Mouse (Mus musculus) embryo, embryonic 11.5 days (tissue): ENCODE measurements around the gene Inpp1.
A peak's percentile ranks its signal among the peaks of the same experiment; 100 is the strongest.

ENCODE experiments used
- DNase-seq: peaks from one replicate; pipeline ENCODE4 v3.0.0-alpha.2; 2012; ENCODE audit warnings: low read depth, low spot score

The Inpp1 gene

DNA sequence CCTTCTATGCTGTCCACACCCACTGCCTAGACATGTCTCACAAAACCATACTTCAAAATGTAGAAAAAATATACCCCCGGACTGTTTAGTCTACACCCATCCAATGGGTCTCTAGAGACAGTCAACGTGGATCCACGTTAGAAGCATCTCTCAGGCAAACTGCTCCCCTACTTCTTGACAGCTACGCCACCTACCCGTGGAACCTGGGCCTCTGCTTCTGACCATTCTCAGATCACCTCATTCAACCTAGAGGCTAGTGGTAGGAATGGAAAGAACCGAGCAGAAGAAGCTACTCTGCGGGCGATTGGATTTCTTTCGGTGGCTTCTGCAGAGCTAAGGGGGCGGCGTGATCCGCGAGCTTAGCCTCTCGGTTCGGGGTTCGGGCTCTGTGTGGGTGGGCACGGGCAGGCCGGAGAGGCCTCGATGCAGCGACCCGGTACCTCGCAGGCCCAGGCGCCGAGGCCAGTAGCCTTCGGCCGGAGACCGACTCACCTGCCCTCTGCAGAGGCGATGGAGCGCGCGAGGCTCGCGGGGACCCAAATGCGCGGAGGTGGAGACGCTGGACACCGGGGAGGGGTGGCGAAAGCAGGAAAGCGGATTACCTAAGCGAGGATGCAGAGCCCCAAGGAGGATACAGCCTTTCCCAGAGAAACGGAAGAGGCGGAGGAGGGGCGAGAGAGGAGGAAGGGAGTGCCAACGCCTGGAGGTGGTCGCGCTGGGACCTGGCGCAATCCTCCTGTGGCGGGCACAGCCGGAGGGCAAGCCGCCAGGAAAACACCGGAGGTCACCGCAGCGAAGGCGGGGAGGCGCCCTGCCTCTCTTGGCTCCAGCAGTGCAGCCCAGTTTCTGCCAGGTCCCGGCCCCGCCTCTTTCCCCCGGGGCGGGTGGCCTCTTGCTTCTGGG lies at the start of gene Inpp1:
Gene Inpp1, minus strand, starts transcription at position 779 of the 903 bp plus-strand sequence.
- DNase-seq, result peak; percentile 30

DNA sequence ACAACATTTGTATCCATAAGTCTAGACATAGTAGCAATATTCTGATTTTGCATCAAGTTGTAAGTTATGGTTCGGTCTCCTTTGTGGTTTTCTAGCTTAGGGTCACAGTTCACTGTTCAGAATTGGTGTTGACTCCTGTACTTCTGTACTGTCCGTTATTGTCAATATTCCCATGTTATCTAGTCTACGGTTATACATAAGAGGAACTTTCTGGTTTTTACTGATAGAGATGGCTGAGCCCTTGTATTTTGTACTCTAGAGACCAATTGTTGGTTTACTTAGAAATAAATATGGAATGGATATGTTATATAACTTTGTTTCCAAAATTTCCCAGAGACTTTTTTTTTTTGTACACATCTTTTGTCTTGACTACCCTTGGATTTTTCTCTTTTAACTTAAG lies 48.5 kb upstream of the Inpp1 start:
- no peak for DNase-seq

DNA sequence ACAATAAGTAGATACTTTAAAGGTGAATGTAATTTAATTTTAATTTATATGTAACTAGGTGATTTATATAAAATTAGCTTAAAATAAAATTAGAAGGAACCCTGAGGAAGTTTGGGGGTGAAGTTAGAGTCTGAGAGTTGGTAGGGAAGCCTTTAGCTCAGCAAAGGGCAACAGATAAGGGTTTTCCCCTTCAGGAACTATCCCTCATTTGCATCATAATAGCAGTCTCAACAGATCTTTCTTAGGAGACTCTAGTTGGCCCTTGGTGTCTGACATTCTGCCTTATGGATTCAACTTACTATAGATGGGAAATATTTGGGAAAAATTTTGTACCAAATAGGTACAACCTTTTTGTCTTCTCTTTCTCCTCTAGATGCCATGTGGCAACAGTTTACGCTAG lies 46.7 kb upstream of the Inpp1 start:
- no peak for DNase-seq

DNA sequence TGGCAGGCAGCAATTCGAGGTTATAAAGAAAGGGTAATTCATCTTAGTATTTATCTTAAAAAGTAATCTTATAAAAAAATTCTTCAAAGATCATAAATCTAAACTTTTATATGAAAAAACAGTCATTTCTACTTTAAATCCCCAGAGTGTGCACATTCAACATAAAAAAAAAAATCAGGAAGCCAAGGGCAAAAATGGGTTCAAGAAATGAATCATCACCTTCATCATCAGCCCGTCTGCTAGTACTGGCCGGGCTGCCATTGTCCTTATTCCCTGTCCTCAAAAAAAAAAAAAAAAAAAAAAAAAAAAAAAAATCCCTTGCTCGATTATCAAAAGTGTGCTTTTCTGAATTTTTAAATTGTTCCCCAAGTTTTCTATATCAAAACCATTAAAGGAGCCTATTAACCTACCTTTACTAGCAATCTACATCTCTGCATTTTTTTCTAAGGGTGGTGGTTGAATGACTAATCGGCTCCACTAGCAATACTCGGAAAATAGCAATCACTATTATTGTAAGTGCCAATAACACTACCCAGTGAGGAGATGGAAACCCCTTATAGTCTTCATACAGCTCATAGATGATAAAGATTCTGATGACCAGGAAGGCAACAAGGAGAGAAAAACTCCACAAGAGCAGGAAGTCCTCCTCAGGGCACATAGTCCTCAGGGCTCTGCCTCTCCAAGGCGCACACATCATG lies 38.6 kb upstream of the Inpp1 start:
- DNase-seq, result no peak

DNA sequence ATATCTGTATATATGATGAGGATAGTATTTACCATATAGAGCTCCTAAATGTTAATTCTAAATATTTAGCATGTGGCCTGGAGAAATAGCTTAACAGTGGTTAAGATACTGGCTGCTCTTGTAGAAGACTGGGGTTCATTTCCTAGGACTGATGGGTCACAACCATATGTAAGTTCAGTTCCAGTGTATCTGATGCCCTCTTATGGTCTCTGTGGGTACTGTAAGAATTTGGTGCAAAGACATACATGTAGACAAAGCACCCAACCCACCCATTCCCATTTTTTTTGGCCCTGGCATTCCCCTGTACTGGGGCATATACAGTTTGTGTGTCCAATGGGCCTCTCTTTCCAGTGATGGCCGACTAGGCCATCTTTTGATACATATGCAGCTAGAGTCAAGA lies 36.5 kb upstream of the Inpp1 start:
- DNase-seq, result peak; percentile 24

DNA sequence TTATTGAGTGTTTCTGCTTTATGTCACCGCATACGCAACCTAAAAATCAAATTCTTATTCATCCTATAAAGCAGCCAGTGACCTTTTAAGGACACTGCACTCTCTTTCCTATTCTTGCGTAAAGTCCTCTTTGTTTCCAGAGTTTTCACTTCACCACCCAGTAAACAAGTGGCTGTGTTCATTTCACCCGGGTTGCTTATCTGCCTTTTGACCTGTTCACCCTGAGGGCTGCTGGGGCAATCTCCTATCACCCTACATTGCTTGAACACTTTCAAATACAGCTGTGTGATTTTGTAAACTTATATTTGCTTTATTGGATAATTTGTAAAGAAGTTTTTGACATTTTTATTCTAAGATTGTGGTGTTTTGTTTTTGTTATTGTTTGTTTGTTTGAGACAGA lies 31.9 kb upstream of the Inpp1 start:
- no peak for DNase-seq

DNA sequence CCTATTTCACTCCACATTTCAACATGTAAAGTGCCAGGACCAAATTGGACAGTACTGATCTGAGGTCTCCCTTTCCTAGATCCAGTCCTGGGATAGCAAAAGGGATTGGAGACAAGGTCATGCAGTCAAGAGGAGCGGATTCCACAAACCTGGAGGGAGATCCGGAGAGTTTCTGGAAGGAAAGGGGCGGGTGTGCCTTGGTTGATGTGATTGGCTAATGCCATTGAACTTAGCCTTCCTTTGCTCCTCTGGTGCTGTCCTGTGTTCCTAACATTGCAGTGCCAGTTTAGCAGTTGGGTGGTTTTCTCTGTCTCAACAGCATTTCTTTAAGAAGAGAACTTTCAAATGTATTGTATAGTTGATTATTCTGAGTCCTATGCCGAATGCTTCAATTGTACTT lies 29.1 kb upstream of the Inpp1 start:
- DNase-seq, result no peak

DNA sequence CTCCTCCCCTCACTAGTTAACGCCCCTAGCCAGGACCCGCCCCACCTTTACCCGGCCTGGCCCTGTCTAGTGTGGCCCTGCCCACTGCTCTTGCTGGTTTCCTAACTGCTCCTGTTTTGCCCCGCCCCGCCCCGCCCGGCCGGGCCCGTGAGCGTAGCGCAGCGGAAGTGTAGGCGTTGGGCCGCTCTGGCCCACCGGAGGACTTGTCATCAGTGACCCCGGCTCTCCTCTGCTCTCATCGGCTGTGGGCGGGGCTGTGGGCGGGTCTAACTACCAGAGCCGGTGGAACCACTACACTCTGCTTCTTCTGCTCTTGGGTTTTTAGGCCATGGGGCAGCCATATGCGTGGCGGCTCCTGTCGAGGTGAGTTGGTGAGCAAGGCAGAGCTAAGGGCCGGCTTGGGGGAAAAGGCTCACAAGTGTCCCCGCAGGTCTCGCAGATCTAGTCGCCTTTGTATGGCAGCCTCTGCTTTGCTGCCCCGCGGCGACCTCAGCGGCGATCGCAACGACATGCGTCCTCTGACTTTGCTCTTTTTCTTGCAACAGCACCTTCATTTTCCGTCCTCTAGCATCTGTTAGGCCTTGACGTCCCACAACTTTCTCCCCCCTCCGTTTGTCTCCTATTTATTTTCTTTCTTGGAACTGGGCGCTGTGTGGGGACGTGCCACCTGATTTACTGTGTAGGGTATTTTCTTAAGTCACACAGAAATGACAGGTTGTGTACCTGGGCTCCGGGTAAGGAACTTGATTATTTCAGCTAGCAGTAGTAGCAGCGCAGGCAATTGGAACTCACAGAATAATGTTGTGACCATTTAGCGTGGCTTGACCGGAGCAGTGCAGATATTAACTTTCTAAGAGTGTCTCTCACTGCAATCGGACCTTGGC lies 27.5 kb upstream of the Inpp1 start, which contains the start of gene Hibch:
Gene Hibch, plus strand, starts transcription at position 148 of the 884 bp plus-strand sequence.
- peak; percentile 95 for DNase-seq

DNA sequence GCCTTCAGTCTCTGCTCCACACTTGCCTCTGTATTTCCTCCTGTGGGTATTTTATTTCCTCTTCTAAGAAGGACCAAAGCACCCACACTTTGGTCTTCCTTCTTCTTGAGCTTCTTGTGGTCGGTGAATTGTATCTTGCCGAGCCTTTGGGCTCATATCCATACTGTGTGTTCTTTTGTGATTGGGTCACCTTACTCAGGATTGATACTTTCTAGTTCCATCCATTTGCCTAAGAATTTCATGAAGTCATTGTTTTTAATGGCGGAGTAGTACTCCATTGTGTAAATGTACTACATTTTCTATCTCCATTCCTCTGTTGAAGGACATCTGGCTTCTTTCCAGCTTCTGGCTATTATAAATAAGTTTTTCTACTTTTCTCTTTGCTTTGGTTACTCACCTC lies 26.9 kb upstream of the Inpp1 start:
- DNase-seq, result no peak

DNA sequence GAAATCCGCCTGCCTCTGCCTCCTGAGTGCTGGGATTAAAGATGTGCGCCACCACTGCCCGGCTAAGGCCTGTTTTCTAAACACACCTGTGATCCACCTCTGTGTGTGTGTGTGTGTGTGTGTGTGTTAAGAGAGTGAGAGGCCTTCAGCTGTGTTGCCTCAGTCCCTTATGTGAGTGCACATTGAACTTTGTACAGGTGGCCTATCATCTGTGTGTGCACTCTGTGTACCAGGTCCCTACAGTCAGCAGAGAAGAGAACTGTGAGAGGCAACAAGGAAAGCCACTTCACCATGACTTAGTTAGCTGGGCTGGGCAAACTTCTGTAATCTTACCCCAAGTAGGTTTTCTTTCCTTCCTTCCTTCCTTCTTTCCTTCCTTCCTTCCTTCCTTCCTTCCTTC lies 21.6 kb upstream of the Inpp1 start:
- no peak for DNase-seq

DNA sequence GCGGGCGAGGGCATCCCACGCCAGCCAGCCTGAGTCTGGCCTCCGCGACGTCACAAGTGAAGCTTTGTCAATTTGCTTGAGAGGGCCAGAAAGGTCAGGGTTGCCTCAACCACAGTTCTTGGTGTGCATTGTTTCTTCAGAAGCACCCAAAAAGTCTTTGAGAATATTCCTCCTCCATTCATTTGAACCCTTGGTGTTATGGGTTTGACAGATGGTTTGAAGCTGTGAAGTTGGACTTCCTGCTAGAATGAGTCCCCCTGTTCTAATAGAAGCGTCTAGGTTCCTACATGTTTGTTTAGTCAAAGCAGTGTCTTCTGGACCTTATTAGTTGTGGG lies 292 bp upstream of the Inpp1 start:
- DNase-seq, result no peak

DNA sequence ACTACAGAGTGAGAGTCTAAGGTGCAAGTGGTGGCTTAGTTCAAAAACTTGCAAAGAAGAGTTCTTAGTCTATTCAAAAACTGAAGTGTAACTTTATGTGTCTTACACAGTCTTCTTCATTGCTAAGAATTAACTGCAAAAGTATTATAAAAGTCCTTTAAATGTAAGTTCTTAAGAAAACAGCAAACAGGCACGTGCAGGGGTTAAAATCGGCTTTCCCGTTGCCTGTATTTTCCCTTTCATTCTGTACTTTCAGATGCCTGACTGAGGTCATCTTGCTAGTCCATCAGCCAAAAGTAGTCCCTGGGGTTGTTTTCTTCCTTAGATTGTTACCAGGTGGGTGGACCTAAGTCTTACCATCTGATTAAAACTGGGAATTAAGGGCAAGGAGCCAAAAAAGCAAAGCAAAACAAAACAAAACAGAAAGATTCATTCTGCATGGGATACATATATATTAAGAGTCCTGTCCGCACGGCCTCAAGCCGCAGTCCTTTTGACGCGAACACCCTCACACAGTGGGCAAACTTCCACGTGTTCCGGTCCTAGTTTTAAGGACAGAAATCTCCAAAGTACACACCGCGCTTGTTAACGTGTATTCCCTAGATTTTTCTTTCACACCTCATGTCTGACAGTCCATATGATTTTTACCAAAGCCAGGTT lies 1.1 kb downstream of the Inpp1 start:
- DNase-seq, result no peak

DNA sequence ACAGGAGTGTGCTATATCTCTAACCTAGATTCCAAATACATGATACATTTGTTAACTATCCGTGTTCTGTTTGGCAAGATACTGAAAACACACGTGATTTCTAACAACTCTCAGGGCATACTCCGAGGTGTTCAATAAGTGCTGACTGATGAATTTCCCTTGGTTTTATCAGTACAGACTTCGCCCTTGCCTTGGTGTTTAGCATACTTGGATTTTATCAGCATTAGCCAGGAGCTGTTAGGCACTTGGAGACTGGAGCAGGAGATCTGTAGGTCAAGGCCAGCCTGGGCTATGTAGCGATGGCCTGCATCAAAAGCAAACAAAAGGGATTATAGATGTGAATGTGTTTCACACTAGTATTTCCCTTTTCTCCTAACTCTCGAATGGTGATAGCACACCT lies 9.0 kb downstream of the Inpp1 start:
- DNase-seq, result no peak

DNA sequence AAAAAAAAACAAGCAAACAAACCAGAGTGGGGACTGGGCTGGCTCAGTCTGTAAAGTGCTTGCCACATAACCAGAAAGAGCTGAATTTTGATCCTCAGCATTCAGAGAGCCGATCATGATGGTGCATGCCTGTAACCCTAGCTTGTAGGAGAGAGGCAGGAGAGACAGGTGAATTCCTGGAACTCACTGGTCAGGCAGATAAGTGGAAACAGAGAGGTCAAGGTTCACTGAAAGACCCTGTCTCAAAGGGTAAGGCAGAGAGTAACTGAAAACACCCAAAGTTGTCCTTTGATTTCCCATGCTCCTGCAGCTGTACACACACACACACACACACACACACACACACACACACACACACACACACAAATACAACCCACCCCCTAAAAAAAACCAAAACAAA lies 12.4 kb downstream of the Inpp1 start:
- DNase-seq, result no peak

DNA sequence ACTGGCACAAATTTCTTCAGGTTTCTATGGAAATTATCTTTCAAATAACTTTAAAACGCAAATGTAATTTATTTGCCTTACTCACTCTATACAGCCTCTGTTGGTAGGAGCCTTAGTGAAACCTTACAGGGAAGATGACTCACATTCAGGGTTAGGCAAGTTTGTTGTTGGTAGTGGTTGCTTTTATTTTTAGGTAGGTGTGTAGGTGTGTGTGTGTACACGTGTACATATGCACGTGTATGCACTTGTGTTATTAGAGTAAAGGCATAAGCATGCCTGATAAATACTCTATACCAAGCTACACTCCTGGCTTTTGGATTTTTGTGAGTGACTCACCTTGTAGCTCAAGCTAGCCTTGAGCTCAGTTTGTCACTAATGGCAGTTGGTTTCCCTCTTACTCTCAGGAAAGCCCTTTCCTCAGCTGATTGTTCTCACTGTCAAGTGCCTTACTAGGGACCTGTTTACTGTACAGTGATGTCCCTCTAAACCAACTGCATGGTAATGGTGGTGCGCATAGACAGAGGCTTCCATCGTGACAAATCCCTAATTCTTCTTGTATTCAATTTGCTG lies 15.0 kb downstream of the Inpp1 start:
- no peak for DNase-seq

DNA sequence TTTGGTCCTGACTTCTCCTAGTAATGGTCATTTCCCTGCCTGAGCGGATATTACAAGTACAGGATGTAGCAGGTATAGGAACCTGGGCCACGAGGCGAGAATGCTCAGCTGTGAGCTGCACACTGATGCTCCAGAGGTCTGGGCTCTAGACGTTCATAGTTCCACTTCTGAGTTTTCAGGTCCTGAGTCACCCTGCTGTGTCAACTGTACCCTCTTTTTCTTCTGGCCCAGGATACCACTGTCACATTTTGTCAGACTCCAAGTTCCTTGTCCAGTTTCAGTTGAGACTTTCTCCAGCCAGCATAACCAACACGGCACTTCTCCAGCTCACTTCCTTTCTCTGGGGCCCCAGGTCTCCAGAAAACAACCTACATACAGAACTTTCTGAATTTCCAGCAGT lies 15.8 kb downstream of the Inpp1 start:
- no peak for DNase-seq

DNA sequence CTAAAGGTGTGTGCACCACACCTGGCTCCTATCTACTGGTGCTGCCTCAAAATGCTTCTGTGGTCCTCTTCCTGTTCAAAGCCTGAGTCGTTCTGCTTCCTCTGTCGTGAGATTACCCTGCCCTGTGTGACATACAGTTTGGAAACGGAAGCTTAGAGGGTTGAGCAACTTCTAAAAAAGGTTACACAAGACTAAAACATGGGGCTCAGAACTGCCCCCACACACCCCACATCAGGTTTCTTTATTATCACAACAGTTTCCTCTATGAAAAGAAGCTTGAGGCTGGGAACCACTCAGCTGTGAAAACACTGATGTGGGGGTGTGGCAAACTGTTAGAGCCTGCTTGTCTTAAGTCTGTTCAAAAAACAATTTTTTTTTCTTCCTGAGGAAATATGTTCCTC lies 17.1 kb downstream of the Inpp1 start:
- no peak for DNase-seq

DNA sequence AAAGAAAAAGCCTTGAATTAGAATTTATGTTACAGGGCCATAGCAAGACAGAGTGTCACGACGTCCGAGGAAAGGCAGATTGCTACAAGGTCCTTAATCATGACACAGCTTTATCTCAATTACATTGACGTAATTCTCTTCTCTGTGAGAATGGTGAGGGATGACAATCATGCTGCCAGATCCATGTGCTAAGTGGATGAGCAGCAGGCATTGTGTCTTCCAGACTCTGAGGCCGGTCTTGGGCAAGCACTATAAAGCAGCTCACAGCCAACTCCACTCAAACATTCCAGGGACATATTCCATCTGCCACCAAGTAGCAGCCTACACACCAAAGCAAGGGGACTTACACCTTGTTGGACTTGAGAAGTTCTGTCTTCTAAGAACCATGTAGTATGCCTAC lies 17.7 kb downstream of the Inpp1 start:
- DNase-seq, result no peak

DNA sequence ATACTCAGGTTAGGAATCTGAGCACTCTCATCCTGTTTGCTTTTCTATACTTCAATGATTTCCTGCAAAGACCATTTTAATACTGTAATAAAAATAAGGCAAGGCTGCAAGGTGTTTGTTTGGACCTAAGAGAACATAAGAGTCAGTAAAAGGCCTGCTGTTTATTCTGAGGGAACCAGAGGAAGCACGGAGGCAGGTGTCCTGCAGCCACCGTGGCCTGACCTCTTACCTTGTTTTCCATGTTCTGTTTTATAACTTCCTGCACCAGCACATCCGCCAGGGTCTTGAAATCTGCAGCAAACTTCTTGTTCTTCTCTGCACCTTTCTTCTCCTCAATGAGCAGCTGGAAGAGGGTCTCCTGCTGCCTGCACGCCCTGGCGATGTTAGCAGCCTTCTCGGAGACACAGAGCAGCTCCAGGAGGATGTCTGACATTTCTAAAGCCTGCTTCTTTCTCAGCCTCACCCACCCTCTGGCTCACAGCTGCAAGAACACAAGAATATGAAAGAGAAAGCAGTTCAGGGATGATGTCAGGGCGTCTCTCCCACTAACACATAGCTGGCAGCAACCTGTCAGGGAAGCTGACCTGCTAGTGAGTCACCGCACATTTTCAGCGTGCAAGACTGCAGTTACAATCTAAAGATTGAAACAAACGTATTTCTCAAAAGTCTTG lies 18.3 kb downstream of the Inpp1 start:
- no peak for DNase-seq

DNA sequence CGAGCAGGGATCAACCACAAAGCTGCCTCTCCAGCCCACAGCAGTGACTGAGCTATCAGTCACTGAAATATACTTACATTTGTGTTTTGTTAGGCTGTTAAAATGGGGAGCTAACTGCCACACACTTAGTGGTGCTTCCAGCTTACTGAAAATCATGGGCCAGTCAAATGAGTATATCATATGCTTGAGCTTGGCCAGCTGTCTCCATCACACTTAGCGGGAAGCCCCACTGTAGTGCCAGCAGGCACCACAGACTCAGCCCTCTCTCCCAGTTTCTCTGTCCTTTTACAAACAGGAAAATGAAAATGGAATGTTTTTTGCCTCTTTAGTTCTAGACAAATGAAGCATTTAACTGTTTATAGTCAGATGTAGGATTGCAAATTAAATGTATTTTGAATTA lies 21.6 kb downstream of the Inpp1 start:
- no peak for DNase-seq

DNA sequence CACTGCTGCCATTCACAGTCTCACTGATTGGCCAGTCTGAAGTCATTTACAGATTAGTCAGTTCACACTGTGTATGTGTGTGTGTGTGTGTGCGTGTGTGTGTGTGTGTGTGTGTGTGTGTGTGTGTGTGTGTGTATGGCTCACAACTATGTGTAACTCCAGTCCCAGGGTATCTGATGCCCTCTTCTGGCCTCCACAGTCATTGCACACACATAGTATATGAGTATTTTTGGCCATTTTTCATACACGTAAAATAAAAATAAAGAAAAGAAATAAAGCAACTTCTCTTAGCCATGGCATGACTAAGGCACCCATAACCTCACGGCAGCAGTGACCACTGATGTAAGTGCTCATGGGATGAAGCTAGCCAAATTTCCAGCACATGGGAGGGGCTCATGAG lies 23.8 kb downstream of the Inpp1 start:
- no peak for DNase-seq
